Mouse (Mus musculus) 416B (cell line): ENCODE measurements around the gene Arl4c.

Experiments
- DNase-seq: peaks from one replicate; pipeline ENCODE4 v3.0.0; 2011; ENCODE audit warnings: low read depth

Gene Arl4c

DNA sequence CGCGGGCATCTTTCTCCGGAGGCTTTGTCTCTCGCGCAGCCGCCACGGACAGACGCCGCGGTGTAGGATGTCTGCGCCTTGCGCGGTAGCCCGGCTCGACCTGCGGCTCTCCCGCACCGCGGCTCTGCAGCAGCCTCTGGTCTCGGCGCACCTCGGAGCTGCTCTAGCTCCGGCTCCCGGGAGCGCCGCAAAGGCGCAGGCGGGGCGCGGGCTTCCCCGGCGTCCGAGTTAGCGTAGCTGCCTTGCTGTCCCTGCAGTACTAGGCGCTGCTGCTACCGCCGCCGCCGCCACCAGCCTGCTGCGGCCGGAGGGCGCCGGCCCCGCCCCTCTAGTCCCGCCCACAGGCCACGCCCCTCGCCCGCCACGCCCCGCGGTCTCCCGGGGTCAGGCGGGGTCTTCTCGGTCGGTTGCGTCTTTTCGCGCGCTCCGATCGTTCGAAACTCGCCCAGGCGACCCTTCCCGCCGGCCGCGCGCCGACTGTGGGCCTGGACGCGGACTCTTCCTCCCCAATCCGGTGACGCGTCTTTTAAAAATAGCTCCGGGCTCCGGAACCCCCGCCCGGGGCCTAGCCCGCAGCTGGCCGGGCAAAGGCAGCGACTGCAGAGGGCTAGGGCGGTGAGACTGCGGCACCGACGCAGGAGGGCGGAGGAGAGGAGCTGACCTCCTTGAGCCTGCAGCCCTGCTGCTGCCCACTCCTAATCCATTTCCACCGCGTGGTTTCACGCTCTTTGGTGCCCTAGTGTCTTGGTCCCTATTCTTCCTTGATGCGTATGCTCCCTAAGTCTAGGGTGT, at the start of gene Arl4c:
Gene Arl4c (minus strand): TSS at position 352 of the 792 bp plus-strand sequence.
- DNase-seq, result no peak

DNA sequence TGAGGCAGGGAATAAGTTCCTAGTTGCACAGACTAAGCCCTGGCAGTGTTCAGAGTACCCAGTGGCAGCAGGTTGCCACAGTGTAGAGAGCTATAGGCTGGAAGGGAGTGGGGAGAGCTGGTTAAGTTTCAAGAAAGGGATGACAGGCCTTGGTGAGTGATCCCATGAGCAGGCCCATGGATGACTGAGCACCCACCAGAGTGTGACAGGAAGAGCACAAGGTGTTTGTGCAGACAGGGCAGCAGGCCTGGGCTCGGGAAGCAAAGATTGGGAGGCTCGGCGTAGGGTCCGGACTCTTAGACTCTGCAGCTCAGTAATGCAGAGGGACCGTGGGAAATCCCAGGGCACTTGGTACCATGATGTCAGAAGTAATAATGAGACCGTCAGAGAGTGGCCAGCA, 49.3 kb upstream of the Arl4c start:
- no peak for DNase-seq

DNA sequence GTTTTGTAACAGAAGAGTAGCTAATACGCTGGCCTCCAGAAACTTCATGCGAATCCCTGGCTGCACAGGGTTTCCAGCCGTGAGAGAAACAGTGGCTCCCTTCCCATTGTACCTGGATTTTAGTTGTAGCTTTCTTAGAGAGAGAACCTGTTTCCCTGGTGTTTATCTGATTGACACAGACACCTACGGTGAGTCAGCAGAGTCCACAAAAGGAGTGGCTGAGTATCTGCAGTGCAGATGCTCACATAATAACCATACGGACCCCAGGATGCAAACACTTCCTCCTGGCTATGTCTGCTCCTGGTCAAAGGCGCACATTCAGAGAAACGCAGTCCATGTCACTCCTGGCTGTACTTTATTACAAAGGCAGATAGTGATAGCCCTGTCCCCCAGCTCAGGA, 48.6 kb upstream of the Arl4c start:
- peak; percentile 1 for DNase-seq

DNA sequence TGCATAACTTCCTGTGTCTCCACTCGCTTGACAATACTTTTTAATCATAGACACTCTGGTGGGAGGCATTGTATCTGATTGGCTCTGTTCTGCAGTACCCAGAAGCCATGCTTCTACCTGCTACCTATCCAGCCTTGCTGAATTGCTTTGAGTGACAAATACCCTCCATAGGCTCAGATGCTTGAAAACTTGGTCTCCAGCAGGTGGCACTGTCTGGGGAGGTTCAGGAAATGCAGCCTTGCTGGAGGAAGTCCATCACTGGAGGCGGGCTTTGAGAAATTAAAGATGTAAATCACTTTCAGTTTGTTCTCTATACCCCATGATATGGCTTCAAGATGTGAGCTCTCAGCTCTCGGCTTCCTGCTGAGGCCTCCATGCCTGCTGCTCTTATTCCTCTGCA, 48.1 kb upstream of the Arl4c start:
- DNase-seq, result peak; percentile 64

DNA sequence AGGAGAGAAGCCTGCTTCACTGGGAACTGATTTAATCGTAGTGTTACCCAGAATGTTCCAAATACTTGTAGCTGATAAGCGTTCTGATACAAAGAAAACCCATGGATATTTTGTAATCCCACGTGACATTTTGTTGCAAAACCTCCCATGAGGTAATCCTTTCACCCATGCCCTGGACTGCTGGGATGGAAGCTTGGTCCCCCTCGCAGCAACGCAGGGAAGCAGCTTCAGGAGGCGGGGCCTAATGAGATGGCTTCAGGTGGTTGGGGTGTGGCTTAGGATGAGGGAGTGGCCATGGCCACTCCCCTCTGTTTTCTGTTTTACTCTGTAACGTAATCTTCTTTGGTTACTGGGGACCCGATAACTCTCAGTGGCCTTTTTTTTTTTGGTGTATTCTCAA, 47.1 kb upstream of the Arl4c start:
- no peak for DNase-seq

DNA sequence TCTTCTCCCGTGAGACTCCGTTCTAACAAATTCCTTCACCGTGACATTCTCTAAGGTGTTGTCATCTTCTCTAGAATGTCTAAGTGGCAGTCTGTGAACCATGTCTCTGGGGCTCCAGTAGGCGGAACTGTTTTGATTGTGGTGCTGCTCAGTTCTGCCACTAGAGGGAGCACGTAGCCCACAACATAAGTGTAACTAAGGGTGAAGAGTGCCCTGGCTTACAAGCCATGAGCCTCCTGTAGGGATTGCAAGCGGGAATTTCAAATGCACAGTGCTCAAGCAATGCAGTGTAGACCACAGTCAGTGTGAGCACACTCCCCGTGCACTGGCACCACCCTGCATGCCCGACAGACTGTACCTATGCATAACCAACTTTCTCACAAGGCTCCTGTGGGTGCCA, 43.2 kb upstream of the Arl4c start:
- peak; percentile 80 for DNase-seq

DNA sequence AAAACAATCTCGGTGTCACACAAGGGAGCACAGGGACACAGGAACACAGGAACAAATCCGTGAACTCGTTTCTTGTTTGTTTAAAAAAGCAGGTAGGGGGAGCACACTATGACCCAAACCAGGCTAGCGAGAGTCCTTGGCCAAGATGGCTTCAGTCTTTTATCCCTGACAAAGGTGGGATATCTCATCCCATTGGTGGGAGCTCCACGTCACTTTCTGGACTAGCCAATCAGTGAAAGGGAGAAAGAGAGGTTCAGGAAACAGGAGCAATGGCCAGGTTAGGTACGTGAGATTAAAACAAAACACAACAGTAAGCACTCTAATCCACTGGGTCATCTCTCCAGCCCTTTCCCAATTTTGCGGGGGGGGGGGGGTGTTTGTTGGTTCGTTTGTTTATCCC, 42.2 kb upstream of the Arl4c start:
- no peak for DNase-seq

DNA sequence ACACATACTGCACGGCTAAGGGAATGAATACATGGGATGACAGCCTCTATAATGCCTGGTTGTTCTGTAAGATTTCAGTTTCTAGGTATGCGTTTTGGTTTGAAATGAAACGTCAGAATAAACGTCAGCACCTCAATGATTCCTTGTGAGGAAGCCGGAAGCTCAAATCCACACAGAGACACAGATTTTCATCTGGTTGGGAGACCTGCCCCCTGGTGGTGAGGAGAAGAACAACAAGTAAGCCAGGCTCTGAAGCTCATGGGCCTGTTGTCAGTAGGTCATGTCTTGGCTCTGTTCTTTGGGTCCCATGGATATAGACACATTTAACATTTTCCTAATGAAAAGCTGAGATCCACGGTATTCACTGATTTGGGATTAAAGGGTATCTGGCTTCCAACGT, 40.4 kb upstream of the Arl4c start:
- DNase-seq, result peak; percentile 24

DNA sequence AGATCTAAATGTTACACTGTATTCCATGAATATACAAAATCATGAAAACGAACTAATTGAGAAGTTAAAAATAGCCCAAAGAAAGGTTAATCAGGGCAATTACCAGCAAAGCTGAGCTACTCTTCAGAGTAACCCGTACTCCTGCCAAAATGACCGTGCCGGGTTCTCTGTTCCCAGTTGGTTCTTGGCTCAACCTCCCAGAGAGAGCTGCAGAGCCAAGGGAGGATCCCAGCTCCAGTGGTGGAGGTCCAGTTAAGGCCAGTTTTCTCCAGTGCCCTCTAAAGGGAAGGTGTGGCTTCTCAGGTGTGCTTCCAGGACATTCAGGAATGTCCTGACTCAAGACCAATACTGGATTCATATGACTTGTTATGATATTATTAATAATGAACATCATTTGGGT, 37.5 kb upstream of the Arl4c start:
- DNase-seq, result no peak

DNA sequence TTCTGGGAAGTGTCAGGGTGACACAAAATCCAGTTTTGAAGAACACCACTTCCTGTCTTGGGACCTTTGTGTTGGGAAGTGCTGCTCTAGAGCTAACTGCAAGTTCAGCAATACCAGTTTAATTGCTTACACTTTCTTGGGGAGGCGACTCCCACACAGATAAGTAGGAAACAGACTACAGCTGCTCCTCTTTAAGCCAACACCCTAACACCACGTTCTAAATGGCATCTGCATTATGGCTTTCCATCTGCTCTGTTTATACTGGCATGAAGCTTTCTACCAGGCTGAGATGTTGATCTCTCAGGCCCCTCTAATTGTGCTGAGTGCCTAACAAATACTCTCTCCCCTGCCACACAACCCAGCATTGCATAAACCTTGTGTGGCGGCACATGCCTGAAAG, 36.9 kb upstream of the Arl4c start:
- no peak for DNase-seq

DNA sequence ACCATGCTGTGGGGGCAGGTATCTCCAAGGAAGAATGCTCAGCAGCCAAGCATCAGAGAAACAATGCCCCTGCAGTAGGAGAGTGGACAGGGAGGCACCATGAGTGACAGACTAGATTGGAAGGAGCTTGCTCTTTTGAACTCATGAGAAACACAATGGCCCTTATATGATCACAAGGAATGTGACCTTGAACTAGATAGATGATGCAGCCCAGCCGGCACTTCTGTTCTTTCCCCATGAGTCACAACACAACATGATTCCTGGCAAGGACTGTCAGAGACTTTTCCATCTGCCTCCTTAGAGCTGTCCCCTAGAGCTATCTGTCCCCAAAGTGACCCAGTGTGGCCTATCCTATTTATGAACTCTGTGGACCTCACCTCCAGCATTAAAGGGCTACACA, 27.5 kb upstream of the Arl4c start:
- DNase-seq, result no peak

DNA sequence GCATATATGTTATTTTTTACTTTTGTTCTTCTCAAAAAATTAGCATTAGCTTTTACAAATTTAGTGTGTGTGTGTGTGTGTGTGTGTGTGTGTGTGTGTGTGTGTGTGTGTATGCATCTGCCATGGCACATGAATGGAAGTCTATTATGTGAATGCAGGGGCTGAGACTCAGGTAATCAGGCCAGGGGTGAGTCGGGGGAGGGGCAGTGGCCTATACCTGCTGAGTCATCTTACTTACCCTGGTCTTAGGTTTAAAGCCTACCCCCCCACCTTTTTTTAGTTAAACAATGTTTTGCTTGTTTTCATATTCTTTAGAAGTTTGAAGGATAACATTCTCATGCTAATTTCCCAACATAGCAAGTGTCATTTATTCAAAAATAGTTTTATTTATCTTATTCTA, 25.3 kb upstream of the Arl4c start:
- DNase-seq, result no peak

DNA sequence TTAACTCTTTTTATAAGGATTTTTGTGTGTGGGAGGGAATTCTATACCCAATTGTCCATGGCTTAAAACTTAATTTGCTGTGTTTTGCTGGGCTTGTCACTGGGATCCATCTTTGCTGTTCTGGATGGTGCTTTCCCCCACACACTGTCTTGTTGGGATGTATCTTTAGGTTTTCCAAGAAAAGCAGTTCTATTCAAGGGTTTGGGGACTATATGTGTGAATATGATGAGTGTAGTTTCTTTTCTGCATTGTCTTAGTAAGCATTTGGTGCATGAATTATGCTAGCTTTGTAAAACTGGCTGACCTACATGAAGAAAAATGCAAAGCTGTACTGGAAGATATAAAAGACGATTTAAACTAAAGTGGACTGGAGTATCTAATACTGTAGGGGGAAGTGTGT, 23.7 kb upstream of the Arl4c start:
- no peak for DNase-seq

DNA sequence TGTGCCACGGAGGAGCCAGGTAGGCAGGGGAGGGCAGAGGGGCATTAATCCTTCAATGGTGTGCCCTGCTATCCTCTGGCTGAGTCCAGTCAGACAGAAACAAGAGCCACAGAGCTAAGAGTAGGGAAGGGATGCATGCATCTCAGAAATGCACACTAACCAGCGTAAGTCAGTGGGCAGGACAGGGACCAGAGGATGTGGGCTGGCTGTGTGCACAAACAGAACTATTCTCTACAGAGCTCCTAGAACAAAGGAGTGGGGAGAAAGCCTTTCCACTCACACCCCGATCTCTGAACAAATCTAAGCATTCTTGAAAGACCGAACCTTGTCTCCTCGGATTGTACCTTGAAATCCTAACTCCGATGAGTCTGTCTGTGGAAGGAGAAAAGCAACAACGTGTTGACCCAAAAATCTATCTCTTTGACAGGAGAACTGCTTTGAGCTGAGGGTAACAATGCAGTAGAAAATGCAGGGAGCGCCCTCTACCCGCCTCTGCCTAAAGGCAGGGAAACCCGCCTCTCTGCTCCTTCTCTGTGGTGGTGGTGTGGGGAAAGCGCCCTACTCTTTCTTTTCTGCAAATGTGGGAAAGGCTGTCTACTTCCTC, 18.7 kb upstream of the Arl4c start:
- DNase-seq, result no peak

DNA sequence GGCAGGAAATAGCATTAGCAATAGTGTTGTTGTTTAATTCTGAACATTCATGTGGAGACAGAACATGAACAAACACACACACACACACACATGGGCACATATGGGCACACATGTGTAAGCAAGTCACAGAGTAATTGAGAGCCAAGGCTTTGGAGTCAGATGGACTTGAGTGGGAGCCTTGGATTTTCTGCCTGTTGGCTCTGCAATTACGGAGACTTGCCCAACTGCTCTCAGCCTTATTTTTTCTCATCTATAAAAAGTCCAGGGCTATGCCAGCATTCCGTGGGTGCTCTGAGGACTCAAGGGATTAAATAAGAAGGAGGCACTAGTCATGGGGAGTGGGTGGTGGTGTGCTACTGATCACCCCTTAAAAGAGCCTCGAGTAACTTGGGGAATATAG, 16.5 kb upstream of the Arl4c start:
- no peak for DNase-seq

DNA sequence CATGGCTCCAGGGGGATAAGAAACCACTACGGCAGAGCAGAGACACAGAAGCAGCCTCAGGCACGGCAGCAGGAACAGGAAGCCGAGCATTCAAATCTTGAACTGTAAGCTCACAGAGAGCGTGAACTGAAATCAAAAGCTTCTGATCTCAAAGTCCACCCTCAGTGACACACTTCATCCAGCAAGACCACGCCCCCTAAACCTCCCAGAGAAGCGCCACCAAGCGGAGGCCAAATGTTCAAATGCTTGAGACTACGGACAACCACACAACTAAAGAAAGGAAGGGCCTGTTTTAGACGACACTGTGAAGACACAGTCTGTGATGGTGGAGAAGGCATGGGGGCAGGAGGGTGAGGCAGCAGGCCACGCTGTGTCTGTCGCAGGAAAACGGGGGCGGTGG, 15.7 kb upstream of the Arl4c start:
- no peak for DNase-seq

DNA sequence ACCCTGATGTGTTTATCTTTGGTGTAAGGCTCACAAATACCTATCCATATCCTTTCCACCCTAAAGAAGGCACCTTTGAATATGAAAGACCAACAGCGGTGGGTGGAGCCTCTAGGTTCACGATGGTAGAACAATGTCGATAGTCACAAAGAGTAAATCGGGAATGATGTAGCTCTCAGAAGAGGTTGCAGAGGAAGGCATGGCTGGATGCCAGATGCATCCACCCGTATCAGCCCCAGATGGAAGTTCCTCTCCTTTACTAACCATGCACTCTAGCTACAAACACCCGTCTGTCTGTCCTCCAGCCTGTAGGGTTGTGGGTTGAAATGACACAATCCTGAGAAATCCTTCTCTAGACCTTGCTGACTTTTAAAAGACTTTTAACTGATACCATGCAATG, 10.0 kb upstream of the Arl4c start:
- DNase-seq, result no peak

DNA sequence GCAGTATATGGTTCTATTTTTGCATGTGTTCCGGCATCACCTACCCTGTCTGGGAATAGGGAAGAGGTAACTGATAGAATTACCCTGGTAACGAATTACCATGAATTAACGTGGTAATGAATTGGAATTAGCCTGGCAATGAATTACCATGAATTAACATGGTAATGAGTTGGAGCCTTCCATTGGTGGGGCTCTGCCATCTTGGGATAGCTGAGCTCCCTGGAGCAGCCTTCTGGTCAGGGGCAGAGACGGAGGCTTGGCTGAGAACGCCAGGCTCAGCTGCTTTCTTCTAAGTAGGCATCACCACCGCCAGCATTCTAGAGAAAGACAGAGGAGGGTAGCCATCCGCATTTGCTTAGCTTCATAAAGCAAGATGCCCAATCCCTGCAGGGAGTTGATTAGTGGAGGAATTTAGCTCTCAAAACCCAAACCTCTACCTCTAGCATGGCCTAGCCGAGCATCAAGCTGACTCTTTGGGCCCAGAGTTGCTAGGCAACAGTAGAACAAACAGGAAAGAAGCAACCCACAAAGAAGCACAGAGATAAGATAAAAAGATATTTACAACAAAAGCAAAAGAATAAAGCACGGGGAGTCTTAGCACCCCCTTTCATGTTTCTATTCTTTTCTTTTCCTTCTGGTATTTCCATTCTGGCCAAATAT, 6.8 kb upstream of the Arl4c start:
- no peak for DNase-seq

DNA sequence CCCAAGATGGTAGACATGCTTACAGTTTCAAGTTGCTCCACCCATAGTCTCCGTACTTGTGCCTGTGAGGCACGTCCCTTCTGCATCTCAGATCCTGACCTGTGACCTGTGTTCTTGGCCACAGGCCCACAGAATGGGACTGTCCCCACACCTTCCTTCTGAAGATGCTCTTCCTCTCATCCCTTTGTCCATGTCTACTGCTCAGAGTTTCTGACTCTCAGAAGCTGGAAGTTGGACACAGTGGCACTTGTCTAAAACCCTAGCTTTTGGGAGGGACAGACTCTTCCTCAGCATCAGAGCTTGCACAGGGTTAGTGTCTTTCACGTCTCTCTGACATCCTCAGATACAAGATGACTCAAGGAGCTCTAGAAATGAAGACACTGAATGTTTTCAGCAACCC, 6.2 kb upstream of the Arl4c start:
- no peak for DNase-seq

DNA sequence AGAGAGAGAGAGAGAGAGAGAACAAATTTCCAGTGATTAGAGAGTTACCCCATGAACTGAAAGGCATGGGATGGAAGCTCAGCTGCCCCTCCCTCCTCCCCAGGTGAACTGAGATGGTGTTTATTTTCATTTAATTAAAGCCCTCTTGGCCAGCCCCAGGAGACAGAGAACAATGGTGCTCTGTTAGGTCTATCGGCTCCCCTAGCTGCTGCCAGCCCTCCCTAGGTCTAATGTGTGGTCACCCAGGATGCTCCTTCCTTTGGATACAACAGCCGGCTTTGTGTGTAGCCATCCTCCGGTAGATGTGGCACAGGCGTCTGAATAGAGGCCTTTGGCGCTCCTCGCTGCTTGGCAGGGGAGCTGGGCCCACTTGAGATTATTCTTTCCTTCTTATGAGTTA, 5.5 kb upstream of the Arl4c start:
- no peak for DNase-seq

DNA sequence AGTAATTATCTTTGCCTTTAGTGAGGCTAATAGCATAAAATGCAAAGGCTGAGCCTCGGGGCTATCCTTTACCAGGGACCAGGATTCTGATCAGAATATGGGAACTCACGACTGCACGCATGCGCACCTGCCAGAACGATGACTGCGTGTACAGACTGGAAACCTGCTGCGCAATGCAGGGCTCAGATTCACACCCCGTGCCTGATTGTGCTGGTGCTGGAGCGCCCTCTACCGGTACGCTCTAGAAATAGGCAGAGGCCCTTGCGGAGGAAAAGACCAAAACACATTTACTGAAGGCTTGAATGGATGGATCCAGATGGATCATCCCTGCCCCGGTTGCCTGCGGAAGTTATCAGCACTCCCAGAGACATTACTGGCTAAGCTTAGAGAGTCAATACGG, 3.8 kb upstream of the Arl4c start:
- peak; percentile 90 for DNase-seq

DNA sequence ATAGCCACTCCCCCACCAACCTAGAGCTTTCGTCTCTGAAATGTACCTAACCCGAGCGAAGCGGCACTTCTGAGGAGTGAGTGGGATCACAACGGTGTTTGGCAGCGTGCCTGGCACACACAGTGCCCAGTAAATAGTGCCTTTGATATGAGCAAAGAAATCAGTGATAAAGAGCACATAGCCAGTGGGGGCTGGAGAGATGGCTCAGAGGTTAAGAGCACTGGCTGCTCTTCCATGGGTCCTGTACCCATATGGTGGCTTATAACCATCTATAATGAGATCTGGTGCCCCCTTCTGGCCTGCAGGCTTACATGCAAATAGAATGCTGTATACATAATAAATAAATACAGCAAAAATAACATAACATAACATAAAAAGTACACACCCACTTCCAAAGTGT, 3.0 kb upstream of the Arl4c start:
- peak; percentile 72 for DNase-seq
